Mouse (Mus musculus): ENCODE data around the gene Brms1l.
"Not testable (repeated sequence)": the region's sequence is repeated elsewhere in the genome, so short reads cannot be mapped to it uniquely, and the experiment has no call there.

- TF ChIP-seq POLR2A (IDR thresholded peaks at IDR 0.05; ENCODE audit: control insufficient read depth, extremely low read depth, insufficient read depth, low read length, poor library complexity); CTCF (IDR thresholded peaks at IDR 0.05; ENCODE audit: borderline replicate concordance, control insufficient read depth, extremely low read depth, insufficient read depth, low read length, poor library complexity): not testable (repeated sequence)
Measured at GRCm38 (mm10) chr12:55794485-55794884, 41.6 kb upstream of the Brms1l start.
